Mouse (Mus musculus): ENCODE data around the gene Gdf10. TPM values are rescaled to one million over a fixed set of nuclear protein-coding genes. Genes with fewer than 3 reads are reported as not detected.

Gdf10 gene
- polyA plus RNA-seq, 1 experiment = not detected

- H3K79me3 ChIP-seq (ENCODE audit: low read depth) = no peaks in the 10 kb centered on the region
- H3K79me2 ChIP-seq (ENCODE audit: control insufficient read depth, insufficient read depth) = no peaks in the 10 kb centered on the region
- no peak for TF ChIP-seq CEBPB (IDR thresholded peaks at IDR 0.05; ENCODE audit: low read depth)
- TF ChIP-seq MYOG (IDR thresholded peaks at IDR 0.05; ENCODE audit: control insufficient read depth, extremely low read depth, insufficient read length) = no peak
- no peak for TF ChIP-seq FOSL1 (IDR thresholded peaks at IDR 0.05; ENCODE audit: insufficient read depth, low read length, poor library complexity, severe bottlenecking)
- no peak for TF ChIP-seq MAX (IDR thresholded peaks at IDR 0.05)
- TF ChIP-seq CTCF (IDR thresholded peaks at IDR 0.05; ENCODE audit: control insufficient read depth, insufficient read depth, insufficient read length) = no peak
- no peak for TF ChIP-seq USF1 (IDR thresholded peaks at IDR 0.05; ENCODE audit: low read depth)
- no peak for TF ChIP-seq MYOD1 (IDR thresholded peaks at IDR 0.05; ENCODE audit: control insufficient read depth, insufficient read length, low read depth)
- H3ac ChIP-seq (ENCODE audit: control insufficient read depth, insufficient read length, low read depth) = no peak overlapping the region
- no peaks in the 10 kb centered on the region for H3K36me3 ChIP-seq (ENCODE audit: control insufficient read depth, insufficient read depth)
- no peaks in the 10 kb centered on the region for H3K27me3 ChIP-seq (ENCODE audit: control insufficient read depth, insufficient read depth, insufficient read length)
- H3K4me3 ChIP-seq (ENCODE audit: insufficient read depth, poor library complexity, severe bottlenecking) = no peak overlapping the region
These were observed 20.6 kb upstream of the Gdf10 start for GRCm38 (mm10) chr14:33902783-33903182.

- TF ChIP-seq FOSL1 (IDR thresholded peaks at IDR 0.05; ENCODE audit: insufficient read depth, low read length, poor library complexity, severe bottlenecking) = no peak
- TF ChIP-seq MYOD1 (IDR thresholded peaks at IDR 0.05; ENCODE audit: control insufficient read depth, insufficient read length, low read depth) = no peak
- Histone ChIP-seq H3K4me3 (ENCODE audit: insufficient read depth, poor library complexity, severe bottlenecking) (no peak overlapping the region), H3K79me3 (ENCODE audit: low read depth) (no peaks in the 10 kb centered on the region), H3ac (ENCODE audit: control insufficient read depth, insufficient read length, low read depth) (no peak overlapping the region), H3K79me2 (ENCODE audit: control insufficient read depth, insufficient read depth) (no peaks in the 10 kb centered on the region), H3K36me3 (ENCODE audit: control insufficient read depth, insufficient read depth) (no peaks in the 10 kb centered on the region), H3K27me3 (ENCODE audit: control insufficient read depth, insufficient read depth, insufficient read length) (no peaks in the 10 kb centered on the region)
These were observed 20.2 kb upstream of the Gdf10 start for GRCm38 (mm10) chr14:33903199-33903598.

GRCm38 (mm10) chr14:33904851-33905250, 18.5 kb upstream of the Gdf10 start:
- peaks cover 4% of the 10 kb centered on the region for H3K27me3 ChIP-seq (ENCODE audit: control insufficient read depth, insufficient read depth, insufficient read length)
- no peaks in the 10 kb centered on the region for H3K79me2 ChIP-seq (ENCODE audit: control insufficient read depth, insufficient read depth)
- H3ac ChIP-seq (ENCODE audit: control insufficient read depth, insufficient read length, low read depth) = no peak overlapping the region
- no peak overlapping the region for H3K4me3 ChIP-seq (ENCODE audit: insufficient read depth, poor library complexity, severe bottlenecking)
- no peaks in the 10 kb centered on the region for H3K36me3 ChIP-seq (ENCODE audit: control insufficient read depth, insufficient read depth)
- TF ChIP-seq USF1 (IDR thresholded peaks at IDR 0.05; ENCODE audit: low read depth) (no peak), MAX (IDR thresholded peaks at IDR 0.05) (no peak), MYOG (IDR thresholded peaks at IDR 0.05; ENCODE audit: control insufficient read depth, extremely low read depth, insufficient read length) (no peak), CTCF (IDR thresholded peaks at IDR 0.05; ENCODE audit: control insufficient read depth, insufficient read depth, insufficient read length) (no peak), FOSL1 (IDR thresholded peaks at IDR 0.05; ENCODE audit: insufficient read depth, low read length, poor library complexity, severe bottlenecking) (no peak), MYOD1 (IDR thresholded peaks at IDR 0.05; ENCODE audit: control insufficient read depth, insufficient read length, low read depth) (no peak), CEBPB (IDR thresholded peaks at IDR 0.05; ENCODE audit: low read depth) (no peak)
- H3K79me3 ChIP-seq (ENCODE audit: low read depth) = no peaks in the 10 kb centered on the region

- Histone ChIP-seq H3K36me3 (ENCODE audit: control insufficient read depth, insufficient read depth) (no peaks in the 10 kb centered on the region), H3K27me3 (ENCODE audit: control insufficient read depth, insufficient read depth, insufficient read length) (peaks cover 38% of the 10 kb centered on the region), H3K79me3 (ENCODE audit: low read depth) (no peaks in the 10 kb centered on the region), H3ac (ENCODE audit: control insufficient read depth, insufficient read length, low read depth) (no peak overlapping the region), H3K79me2 (ENCODE audit: control insufficient read depth, insufficient read depth) (no peaks in the 10 kb centered on the region), H3K4me3 (ENCODE audit: insufficient read depth, poor library complexity, severe bottlenecking) (no peak overlapping the region)
- no peak for TF ChIP-seq CEBPB (IDR thresholded peaks at IDR 0.05; ENCODE audit: low read depth)
These were observed 9.7 kb upstream of the Gdf10 start for GRCm38 (mm10) chr14:33913727-33914126.

- no peak overlapping the region for H3K4me3 ChIP-seq (ENCODE audit: insufficient read depth, poor library complexity, severe bottlenecking)
- no peak overlapping the region for H3ac ChIP-seq (ENCODE audit: control insufficient read depth, insufficient read length, low read depth)
- H3K79me3 ChIP-seq (ENCODE audit: low read depth) = no peaks in the 10 kb centered on the region
- peaks cover 38% of the 10 kb centered on the region for H3K27me3 ChIP-seq (ENCODE audit: control insufficient read depth, insufficient read depth, insufficient read length)
- no peak for TF ChIP-seq MAX (IDR thresholded peaks at IDR 0.05)
- no peak for TF ChIP-seq USF1 (IDR thresholded peaks at IDR 0.05; ENCODE audit: low read depth)
- H3K79me2 ChIP-seq (ENCODE audit: control insufficient read depth, insufficient read depth) = no peaks in the 10 kb centered on the region
- H3K36me3 ChIP-seq (ENCODE audit: control insufficient read depth, insufficient read depth) = no peaks in the 10 kb centered on the region
These were observed 9.2 kb upstream of the Gdf10 start for GRCm38 (mm10) chr14:33914206-33914605.

GRCm38 (mm10) chr14:33920727-33921559, 2.4 kb upstream of the Gdf10 start:
- peaks cover 59% of the 10 kb centered on the region for H3K27me3 ChIP-seq (ENCODE audit: control insufficient read depth, insufficient read depth, insufficient read length)
- TF ChIP-seq MAX (IDR thresholded peaks at IDR 0.05) (no peak), MYOG (IDR thresholded peaks at IDR 0.05; ENCODE audit: control insufficient read depth, extremely low read depth, insufficient read length) (no peak), MYOD1 (IDR thresholded peaks at IDR 0.05; ENCODE audit: control insufficient read depth, insufficient read length, low read depth) (no peak), CTCF (IDR thresholded peaks at IDR 0.05; ENCODE audit: control insufficient read depth, insufficient read depth, insufficient read length) (no peak), CEBPB (IDR thresholded peaks at IDR 0.05; ENCODE audit: low read depth) (no peak), USF1 (IDR thresholded peaks at IDR 0.05; ENCODE audit: low read depth) (no peak), FOSL1 (IDR thresholded peaks at IDR 0.05; ENCODE audit: insufficient read depth, low read length, poor library complexity, severe bottlenecking) (no peak)

More at GRCm38 (mm10) chr14:33920727-33921559, 2.4 kb upstream of the Gdf10 start:
- Histone ChIP-seq H3K36me3 (ENCODE audit: control insufficient read depth, insufficient read depth) (no peaks in the 10 kb centered on the region), H3K79me2 (ENCODE audit: control insufficient read depth, insufficient read depth) (no peaks in the 10 kb centered on the region), H3K79me3 (ENCODE audit: low read depth) (no peaks in the 10 kb centered on the region), H3ac (ENCODE audit: control insufficient read depth, insufficient read length, low read depth) (no peak overlapping the region), H3K4me3 (ENCODE audit: insufficient read depth, poor library complexity, severe bottlenecking) (no peak overlapping the region)

All from C2C12 (cell line).